Comparison of ENCODE assay signal across 17 mouse cellular contexts in genomic region chr10:128934997-128935787, GRCm38 (mm10). TPM values are rescaled to one million over a fixed set of nuclear protein-coding genes. Genes with fewer than 3 reads are reported as not detected.
DNase-seq lines count a peak whose midpoint lies in the region; ATAC-seq and TF ChIP-seq lines count a peak whose summit lies in the region.
"Had no signal": no experiment of that assay in that cellular context is flagged by ENCODE, and none has a peak within 500 bp of the region (broad histone marks: within the 10 kb centered on the region; RNA-seq: fewer than 3 reads in every experiment).

No protein-coding gene starts in this region.

- peak overlapping the region; percentile 95 for H3K4me2 ChIP-seq in midbrain, postnatal 0 days (ENCODE audit: low read depth, low read length, poor library complexity, severe bottlenecking)

- no peak; the same call in none of the 2 replicates for TF ChIP-seq CTCF in left cerebral cortex, adult 2 months (IDR thresholded peaks at IDR 0.05)
- no peak for TF ChIP-seq CTCF in midbrain, postnatal 0 days (IDR thresholded peaks at IDR 0.05)

- peak overlapping the region; percentile 47 for H3K4me3 ChIP-seq in left cerebral cortex, adult 2 months
- H3K4me3 ChIP-seq in midbrain, postnatal 0 days (ENCODE audit: low read depth, low read length): peak overlapping the region; percentile 50

- no peaks in the 10 kb centered on the region for H3K36me3 ChIP-seq in midbrain, postnatal 0 days (ENCODE audit: insufficient read depth, low read length)

- no peak for ATAC-seq in midbrain, postnatal 0 days (ENCODE audit: low FRiP score)
- ATAC-seq: Patski had no signal

- WGBS in midbrain, postnatal 0 days: 58% methylated on average over 7 of the region's 7 CpGs

- peak; percentile 61 to 65 for DNase-seq in cerebellum, postnatal 10 days
- DNase-seq in cerebellum, adult 11 months: no peak
- DNase-seq in left cerebral cortex, adult 2 months (ENCODE audit: extremely low spot score in 1 of 2, low spot score in 2 of 2): no peak
- no peak for DNase-seq in left cerebral cortex, adult 18-20 months (ENCODE audit: low spot score in 2 of 2)
- peak; percentile 28 to 49 for DNase-seq in cerebellum, postnatal 25 days
- DNase-seq in midbrain, postnatal 0 days (ENCODE audit: low spot score): no peak
- no peak for DNase-seq in embryo, embryonic 10 days (ENCODE audit: low spot score)
- DNase-seq in kidney, adult 11 months: no peak
- DNase-seq: adrenal gland, postnatal 14 days; thymus, postnatal 36 days had no signal

- H3K9me3 ChIP-seq in midbrain, postnatal 0 days (ENCODE audit: low read length): no peaks in the 10 kb centered on the region

- H3K27me3 ChIP-seq in midbrain, postnatal 0 days (ENCODE audit: insufficient read depth, low read length): peaks cover 26% of the 10 kb centered on the region
- H3K27me3 ChIP-seq: Patski had no signal

- no peak overlapping the region; the same call in 1 of the 2 replicates for H3K27ac ChIP-seq in left cerebral cortex, adult 2 months
- no peak overlapping the region for H3K27ac ChIP-seq in midbrain, postnatal 0 days (ENCODE audit: low read depth, low read length)
- H3K27ac ChIP-seq: kidney, postnatal 0 days had no signal

- no peak overlapping the region for H3K9ac ChIP-seq in midbrain, postnatal 0 days (replicated peaks; ENCODE audit: low read length, poor library complexity, severe bottlenecking)

- no peaks in the 10 kb centered on the region for H3K4me1 ChIP-seq in midbrain, postnatal 0 days (ENCODE audit: insufficient read depth, low read length)

- intact Hi-C loops in left cerebral cortex, adult 2 months (cut with DNase I): no loop called here

RNA-seq across cellular contexts. Expression of gene Itga7, which starts 1.6 kb away (rescaled TPM):
- 10 to 100 TPM; 13.2 to 16.3 TPM for total RNA-seq in left cerebral cortex, adult 2 months (2021)
- 10 to 100 TPM; 13.5 TPM for total RNA-seq in left cerebral cortex, adult 18-20 months (2021)
- 18.9 and 23.3 TPM in 2 replicates for total RNA-seq in midbrain, postnatal 0 days (2014; rRNA removed)
- 13.6 and 14.0 TPM in 2 replicates for polyA plus RNA-seq in midbrain, postnatal 0 days (2015; fragmentation: Nextera tagmentation; extraction: Ambion mirVana)
- total RNA-seq: common myeloid progenitor, adult 5-6 weeks had no signal

RNA-seq across cellular contexts. Expression of gene Bloc1s1, which starts 11.4 kb away (rescaled TPM):
- total RNA-seq in left cerebral cortex, adult 2 months (2021): 10 to 100 TPM; 78.8 to 80.8 TPM
- total RNA-seq in left cerebral cortex, adult 18-20 months (2021): 10 to 100 TPM; 79.8 to 82.3 TPM
- total RNA-seq in midbrain, postnatal 0 days (2014; rRNA removed): 87.8 and 100 TPM in 2 replicates
- polyA plus RNA-seq in midbrain, postnatal 0 days (2015; fragmentation: Nextera tagmentation; extraction: Ambion mirVana): 240 and 265 TPM in 2 replicates

RNA-seq across cellular contexts. Expression of gene Rdh5, which starts 12.5 kb away (rescaled TPM):
- 1 to 10 TPM; 6.5 to 7.4 TPM for total RNA-seq in left cerebral cortex, adult 2 months (2021)
- total RNA-seq in left cerebral cortex, adult 18-20 months (2021): 1 to 10 TPM; 3.6 to 7.6 TPM
- total RNA-seq in midbrain, postnatal 0 days (2014; rRNA removed): 8.8 and 10.5 TPM in 2 replicates
- polyA plus RNA-seq in midbrain, postnatal 0 days (2015; fragmentation: Nextera tagmentation; extraction: Ambion mirVana): 8.8 and 10.8 TPM in 2 replicates

RNA-seq across cellular contexts. Expression of gene Mettl7b, which starts 25.6 kb away (rescaled TPM):
- not detected for total RNA-seq in left cerebral cortex, adult 2 months (2021)
- not detected for total RNA-seq in left cerebral cortex, adult 18-20 months (2021)
- total RNA-seq in midbrain, postnatal 0 days (2014; rRNA removed): not detected in 2 replicates
- not detected in 2 replicates for polyA plus RNA-seq in midbrain, postnatal 0 days (2015; fragmentation: Nextera tagmentation; extraction: Ambion mirVana)
- total RNA-seq: common myeloid progenitor, adult 5-6 weeks; heart, postnatal 10 days; left cerebral cortex, adult 8-10 months; megakaryocyte-erythroid progenitor cell, adult 5-6 weeks had no signal
- polyA plus RNA-seq: forebrain, embryonic 14.5 days had no signal

RNA-seq across cellular contexts. Expression of gene Cd63, which starts 34.4 kb away (rescaled TPM):
- 10 to 100 TPM; 63.7 to 73.3 TPM for total RNA-seq in left cerebral cortex, adult 2 months (2021)
- total RNA-seq in left cerebral cortex, adult 18-20 months (2021): 10 to 100 TPM; 69.1 to 71.4 TPM
- 16.6 and 28.6 TPM in 2 replicates for total RNA-seq in midbrain, postnatal 0 days (2014; rRNA removed)
- 231 and 238 TPM in 2 replicates for polyA plus RNA-seq in midbrain, postnatal 0 days (2015; fragmentation: Nextera tagmentation; extraction: Ambion mirVana)

Comparison
In these comparisons a context has a peak if more than half of its experiments do, and no peak if none do; other contexts are left out.
1. DNase-seq: peak in cerebellum, postnatal 10 days (2 of 2) and cerebellum, postnatal 25 days (2 of 2); none in cerebellum, adult 11 months (single experiment), left cerebral cortex, adult 2 months (0 of 2), left cerebral cortex, adult 18-20 months (0 of 2), midbrain, postnatal 0 days (single experiment), embryo, embryonic 10 days (single experiment) and kidney, adult 11 months (single experiment).